Mouse (Mus musculus) intestine, postnatal 0 days (tissue): Measurements from ENCODE around the gene Rassf8. TPM values are rescaled to one million over a fixed set of nuclear protein-coding genes. Genes with fewer than 3 reads are reported as not detected.
A peak's percentile ranks its signal among the peaks of the same experiment; 100 is the strongest.

Experiments
- ATAC-seq: fragments of 200-750 bp; cut with Nextera tagmentation; 2 replicates; pipeline ENCODE4 v1.8.0; 2017; ENCODE audit warnings: mild to moderate bottlenecking, moderate TSS enrichment, moderate library complexity
- H3K27ac ChIP-seq: fragments of 300-500 bp; sonication (generic); 2 replicates; pipeline ENCODE4 v1.5.1; 2014; ENCODE audit warnings: mild to moderate bottlenecking, low read depth, low read length, moderate library complexity
- H3K27me3 ChIP-seq: fragments of 300-500 bp; sonication (generic); replicated peaks from 2 replicates; pipeline ENCODE4 v1.6.1; 2014; ENCODE audit warnings: low read length, mixed read lengths; ENCODE audit not compliant: control insufficient read depth, insufficient read depth
- H3K36me3 ChIP-seq: fragments of 300-500 bp; sonication (generic); 2 replicates; pipeline ENCODE4 v1.6.1; 2014; ENCODE audit warnings: mild to moderate bottlenecking, moderate library complexity; ENCODE audit not compliant: control insufficient read depth, insufficient read depth
- H3K4me1 ChIP-seq: fragments of 300-500 bp; sonication (generic); replicated peaks from 2 replicates; pipeline ENCODE4 v1.6.1; 2014; ENCODE audit warnings: antibody characterized with exemption, low read length, mixed read lengths; ENCODE audit not compliant: control insufficient read depth, insufficient read depth
- H3K4me2 ChIP-seq: fragments of 300-500 bp; sonication (generic); replicated peaks from 2 replicates; pipeline ENCODE4 v1.6.1; 2014; ENCODE audit warnings: low read depth, mild to moderate bottlenecking, moderate library complexity
- H3K4me3 ChIP-seq: fragments of 300-500 bp; sonication (generic); 2 replicates; pipeline ENCODE4 v1.5.1; 2014; ENCODE audit warnings: low read depth, low read length
- H3K9ac ChIP-seq: fragments of 300-500 bp; sonication (generic); 2 replicates; pipeline ENCODE4 v1.6.1; 2014; ENCODE audit warnings: mild to moderate bottlenecking, low read depth, low read length
- H3K9me3 ChIP-seq: fragments of 300-500 bp; sonication (generic); 2 replicates; pipeline ENCODE4 v1.6.1; 2016; ENCODE audit warnings: mixed run types; ENCODE audit not compliant: control insufficient read depth
- CTCF ChIP-seq: sonication (generic); IDR thresholded peaks from 2 replicates; pipeline ENCODE4 v1.5.1; 2016; ENCODE audit warnings: low read depth, mild to moderate bottlenecking, control low read depth, antibody characterized with exemption, moderate library complexity
- whole genome bisulfite sequencing: fragments of 180-500 bp; shearing (Covaris S2); extraction: QIAGEN DNeasy Blood & Tissue Kit; methylation state at CpG from one replicate; pipeline ENCODE4 v1.1.7; 2014; 5-methylcytosine and 5-hydroxymethylcytosine counted together
- polyA plus RNA-seq: library from polyadenylated mRNA; unstranded; fragments of >200 nt; fragmentation: Nextera tagmentation; extraction: Ambion mirVana; gene quantifications from 2 replicates; pipeline ENCODE4 v1.2.1, GENCODE M21; 2015

Rassf8 gene
- polyA plus RNA-seq, 1 experiment from 2014 or later, result 3.3 TPM

- ATAC-seq, result no peak
- Histone ChIP-seq H3K36me3 (no peaks in the 10 kb centered on the region), H3K27me3 (peaks cover 5% of the 10 kb centered on the region), H3K4me1 (no peaks in the 10 kb centered on the region), H3K27ac (no peak overlapping the region), H3K4me2 (no peak overlapping the region), H3K9me3 (no peaks in the 10 kb centered on the region), H3K4me3 (no peak overlapping the region), H3K9ac (no peak overlapping the region)
- 87% methylated on average over 7 of the region's 7 CpGs for WGBS
- TF ChIP-seq CTCF, result no peak
These were observed 110.9 kb downstream of the Rassf8 start for GRCm38 (mm10) chr6:145857428-145857827.

- WGBS, result 52% methylated on average over 8 of the region's 8 CpGs
- no peaks in the 10 kb centered on the region for H3K9me3 ChIP-seq
- TF ChIP-seq CTCF, result no peak
- no peak overlapping the region for H3K9ac ChIP-seq
- no peak overlapping the region for H3K4me3 ChIP-seq
- H3K27ac ChIP-seq, result no peak overlapping the region
- H3K36me3 ChIP-seq, result no peaks in the 10 kb centered on the region
- no peak for ATAC-seq
- H3K4me1 ChIP-seq, result no peaks in the 10 kb centered on the region
- H3K4me2 ChIP-seq, result no peak overlapping the region
- H3K27me3 ChIP-seq, result peaks cover 14% of the 10 kb centered on the region
These were observed 111.9 kb downstream of the Rassf8 start for GRCm38 (mm10) chr6:145858414-145858813.

GRCm38 (mm10) chr6:145860350-145860749, 113.8 kb downstream of the Rassf8 start:
- Histone ChIP-seq H3K9me3 (no peaks in the 10 kb centered on the region), H3K27me3 (peaks cover 34% of the 10 kb centered on the region), H3K4me3 (no peak overlapping the region), H3K9ac (no peak overlapping the region), H3K36me3 (no peaks in the 10 kb centered on the region), H3K27ac (no peak overlapping the region), H3K4me2 (no peak overlapping the region), H3K4me1 (0 out of 2 replicates have a peak, but pooled peaks cover 3% of the 10 kb centered on the region)
- WGBS, result 69% methylated on average over 2 of the region's 2 CpGs
- 0 out of 2 replicates have a peak, but pooled peaks have one; percentile 35 for TF ChIP-seq CTCF
- ATAC-seq, result no peak

GRCm38 (mm10) chr6:145861462-145862227, 115.1 kb downstream of the Rassf8 start:
- no peaks in the 10 kb centered on the region for H3K9me3 ChIP-seq
- no peak overlapping the region for H3K4me2 ChIP-seq
- no peak for ATAC-seq
- peaks cover 47% of the 10 kb centered on the region for H3K27me3 ChIP-seq
- no peak for TF ChIP-seq CTCF
- 0 out of 2 replicates have a peak, but pooled peaks cover 3% of the 10 kb centered on the region for H3K4me1 ChIP-seq
- H3K4me3 ChIP-seq, result no peak overlapping the region
- H3K9ac ChIP-seq, result no peak overlapping the region
- no peak overlapping the region for H3K27ac ChIP-seq
- WGBS, result 80% methylated on average over 9 of the region's 9 CpGs
- H3K36me3 ChIP-seq, result no peaks in the 10 kb centered on the region

GRCm38 (mm10) chr6:145862321-145862720, 115.8 kb downstream of the Rassf8 start:
- 0 out of 2 replicates have a peak, but pooled peaks cover 3% of the 10 kb centered on the region for H3K4me1 ChIP-seq
- TF ChIP-seq CTCF, result no peak
- H3K36me3 ChIP-seq, result no peaks in the 10 kb centered on the region
- H3K9ac ChIP-seq, result no peak overlapping the region
- ATAC-seq, result no peak
- 31% methylated on average over 4 of the region's 4 CpGs for WGBS
- peaks cover 52% of the 10 kb centered on the region for H3K27me3 ChIP-seq
- no peak overlapping the region for H3K27ac ChIP-seq
- no peaks in the 10 kb centered on the region for H3K9me3 ChIP-seq
- H3K4me3 ChIP-seq, result peak overlapping the region; percentile 52
- peak overlapping the region; percentile 91 for H3K4me2 ChIP-seq

- TF ChIP-seq CTCF, result no peak
- WGBS, result 3% methylated on average over 35 of the region's 35 CpGs
- ATAC-seq, result no peak
- Histone ChIP-seq H3K9ac (no peak overlapping the region), H3K4me1 (0 out of 2 replicates have a peak, but pooled peaks cover 3% of the 10 kb centered on the region), H3K9me3 (no peaks in the 10 kb centered on the region), H3K36me3 (no peaks in the 10 kb centered on the region), H3K27ac (no peak overlapping the region), H3K4me3 (peak overlapping the region; percentile 52), H3K4me2 (peak overlapping the region; percentile 91), H3K27me3 (peaks cover 54% of the 10 kb centered on the region)
These were observed 116.2 kb downstream of the Rassf8 start for GRCm38 (mm10) chr6:145862739-145863064.
